Mouse (Mus musculus): ENCODE results near the gene Amdhd2. TPM values are rescaled to one million over a fixed set of nuclear protein-coding genes. Genes with fewer than 3 reads are reported as not detected.

The Amdhd2 gene
- 80.4 and 91.4 TPM in 2 replicates for polyA plus RNA-seq (2012; rRNA removed)

DNA sequence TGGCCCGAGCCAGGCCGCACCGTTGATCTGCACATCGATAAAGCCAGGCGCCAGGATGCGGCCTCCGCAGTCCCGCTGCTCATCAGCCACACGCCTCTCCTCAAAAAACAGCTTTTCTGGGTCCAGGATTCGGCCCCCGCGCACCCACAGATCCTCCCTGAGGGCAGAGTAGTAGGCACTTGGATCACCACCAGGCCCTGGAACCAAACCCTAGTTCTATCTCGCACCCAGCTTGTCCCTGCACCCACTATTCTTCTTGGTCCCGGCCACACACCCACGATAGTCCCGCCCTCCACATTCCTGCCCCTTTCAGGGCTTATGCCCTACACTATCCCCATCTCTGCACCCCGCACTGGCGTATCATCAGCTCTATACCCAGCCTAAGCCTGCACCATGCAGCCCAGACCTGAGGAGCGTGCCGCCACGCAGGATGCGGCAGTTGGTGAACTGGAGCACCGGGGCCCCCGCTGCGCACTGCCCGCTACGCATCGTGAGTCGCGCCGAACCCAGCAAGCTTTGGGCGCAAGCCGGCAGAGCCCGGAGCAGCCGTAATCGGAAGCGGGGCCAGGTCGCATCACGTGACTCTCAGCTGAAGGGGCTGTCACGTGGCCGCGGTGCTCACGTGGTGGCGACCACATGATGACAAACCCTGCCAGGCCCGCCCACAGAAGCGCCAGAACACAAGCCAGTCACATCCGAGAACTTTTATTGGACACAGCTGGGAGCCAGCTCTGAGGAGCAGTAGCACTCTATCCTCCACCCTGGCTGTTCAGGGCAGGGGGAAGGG is at the start of gene Amdhd2:
TSS of gene Amdhd2 (minus strand) at position 591 of the 787 bp plus-strand sequence.

DNA sequence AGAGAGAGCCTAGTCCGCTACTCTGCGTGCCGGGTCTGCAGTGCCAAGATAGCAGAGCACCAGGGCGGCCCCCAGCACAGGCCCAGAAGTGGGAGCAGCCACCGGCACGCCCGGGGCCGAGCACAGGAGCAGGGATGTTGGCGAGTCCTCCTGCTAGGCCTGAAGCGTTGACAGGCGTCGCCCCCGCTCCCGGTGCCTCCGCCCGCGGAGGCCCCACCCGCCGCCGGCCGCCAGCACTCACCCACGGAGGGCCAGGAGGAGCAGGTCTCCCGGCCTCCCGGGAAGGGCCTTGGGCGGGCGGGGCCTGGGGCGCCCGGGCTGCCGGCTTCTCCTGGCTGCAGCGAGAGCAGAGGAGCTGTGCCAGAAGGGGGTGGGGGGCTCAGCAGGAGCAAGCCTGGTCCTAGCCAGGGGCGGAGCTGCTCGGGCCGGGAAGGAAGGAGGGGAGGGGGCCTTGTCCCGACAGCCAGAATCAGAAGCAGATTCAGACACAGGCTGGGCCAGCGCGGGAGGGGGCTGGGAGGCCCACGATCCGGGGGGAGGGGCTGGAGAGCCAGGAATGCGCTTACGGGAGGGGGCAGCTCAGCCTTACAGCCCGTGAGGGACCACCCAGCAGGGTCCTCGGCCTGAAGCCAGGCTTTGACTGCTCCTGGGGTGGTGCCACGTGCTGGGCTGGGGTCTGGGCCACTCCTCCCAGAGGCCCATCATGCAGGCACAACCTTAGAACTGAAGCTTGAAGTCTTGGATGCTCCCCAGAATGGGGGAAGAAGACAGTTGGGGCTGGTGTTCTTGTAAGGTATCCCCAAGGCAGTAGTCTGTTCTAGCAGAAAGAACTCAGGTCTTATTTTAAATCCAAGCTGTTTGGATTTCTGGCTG is 45.7 kb upstream of the Amdhd2 start, which contains the start of gene Ntn3:
TSS of gene Ntn3 (minus strand) at position 489 of the 873 bp plus-strand sequence.

DNA sequence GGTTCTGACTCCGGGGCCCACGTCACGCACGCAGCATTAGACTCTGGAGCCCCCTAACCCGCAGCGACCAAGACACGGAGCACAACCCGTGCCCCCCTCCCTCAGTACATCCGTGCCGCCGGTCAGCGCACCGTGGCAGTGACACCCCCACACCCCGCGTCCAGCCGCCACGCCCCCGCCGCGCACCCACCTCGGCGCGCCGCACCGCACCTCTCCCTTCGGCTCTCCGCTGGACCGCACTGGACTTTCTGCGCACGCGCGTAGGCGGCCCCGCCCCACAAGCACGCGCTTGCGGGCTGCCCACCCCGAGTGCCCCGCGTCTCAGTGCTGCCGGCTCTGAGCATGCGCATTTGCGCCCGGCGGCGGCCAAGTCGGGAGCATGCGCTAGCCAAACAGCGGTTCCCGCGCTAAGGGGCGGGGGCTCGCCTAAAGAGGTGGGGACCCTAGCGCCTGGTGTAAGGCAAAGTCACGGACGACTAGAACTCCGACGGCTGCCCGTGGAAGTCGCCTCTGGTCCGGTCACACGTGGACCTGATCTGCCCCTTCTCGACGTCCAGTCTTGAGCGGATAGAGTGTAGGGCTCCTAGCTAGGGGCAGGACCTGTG is 41.8 kb upstream of the Amdhd2 start, which contains the start of gene Tbc1d24:
TSS of gene Tbc1d24 (minus strand) at position 279 of the 605 bp plus-strand sequence.

DNA sequence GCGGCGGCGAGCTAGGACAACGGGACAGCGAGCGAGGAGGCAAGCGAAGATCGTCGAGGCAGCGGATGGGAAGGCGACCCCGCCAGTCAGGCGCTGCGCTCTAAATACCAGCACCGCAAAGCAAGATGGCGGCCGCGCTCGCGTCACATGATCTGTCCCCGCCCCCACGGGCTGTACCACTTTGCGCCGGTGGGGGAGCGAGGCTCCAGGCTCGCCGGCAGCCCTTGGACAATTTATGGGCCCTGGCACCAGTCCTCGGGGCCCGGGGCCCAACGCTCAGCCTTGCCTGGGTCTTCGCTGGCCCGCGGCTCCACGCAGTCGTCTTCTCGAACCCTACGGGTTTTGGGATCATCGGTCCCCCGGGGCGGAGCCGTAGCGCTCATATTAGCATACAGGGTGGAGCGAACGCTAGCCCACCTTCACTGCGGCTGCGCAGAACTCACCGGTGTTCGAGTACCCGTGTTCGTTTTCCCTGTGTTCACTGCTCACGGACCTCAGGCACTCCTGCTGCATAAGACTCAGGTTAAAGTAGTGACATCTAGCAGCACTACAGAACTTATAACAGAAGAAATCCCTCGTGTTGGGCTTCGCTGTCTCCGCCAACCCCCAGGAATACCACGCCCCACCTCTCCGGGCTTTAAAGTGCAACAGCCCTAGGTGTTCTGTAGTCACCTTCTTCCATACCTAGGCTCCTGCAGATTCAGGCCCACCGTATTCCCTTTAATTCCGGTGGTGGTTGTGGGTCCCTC is 5.9 kb upstream of the Amdhd2 start, which contains the start of gene Atp6v0c:
TSS of gene Atp6v0c (minus strand) at position 386 of the 749 bp plus-strand sequence.

DNA sequence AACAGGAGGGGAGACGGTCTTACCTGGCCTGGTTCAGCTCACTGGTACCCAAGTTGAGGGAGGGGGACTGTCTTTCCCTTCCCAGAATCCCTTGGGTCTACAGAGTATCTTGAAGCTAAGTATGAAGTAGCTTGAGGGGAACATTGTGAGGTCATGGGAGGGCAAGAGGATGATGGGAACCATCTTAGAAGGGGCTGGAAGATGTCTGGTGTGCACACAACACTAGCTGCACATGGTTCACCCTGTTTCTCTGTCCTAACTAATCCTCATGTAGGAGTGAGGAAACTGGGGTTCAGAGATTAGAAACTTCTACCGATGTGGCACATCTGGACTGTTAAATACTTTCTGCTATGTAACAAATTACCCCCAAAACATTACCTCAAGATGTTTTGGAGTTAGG is 12.7 kb downstream of the Amdhd2 start, which contains the start of gene Pdpk1:
TSS of gene Pdpk1 (minus strand) at position 101 of the 400 bp plus-strand sequence.

Other genes with a start within 250 kb of the Amdhd2 start
- gene Dcpp3, start 246.3 kb downstream of the Amdhd2 start, polyA plus RNA-seq (2012; rRNA removed), result 7.0 and 7.8 TPM in 2 replicates
- gene Sbp, start 222.1 kb downstream of the Amdhd2 start, polyA plus RNA-seq (2012; rRNA removed), result not detected in 2 replicates
- 0.26 TPM in 1 of 2 replicates, not detected in the other for gene Sbpl, start 208.5 kb downstream of the Amdhd2 start, polyA plus RNA-seq (2012; rRNA removed)
- 3.5 and 5.3 TPM in 2 replicates for gene Prss30, start 183.2 kb downstream of the Amdhd2 start, polyA plus RNA-seq (2012; rRNA removed)
- 0.81 and 0.92 TPM in 2 replicates for gene Prss22, start 165.7 kb downstream of the Amdhd2 start, polyA plus RNA-seq (2012; rRNA removed)
- 0.39 and 0.77 TPM in 2 replicates for gene Prss27, start 125.6 kb downstream of the Amdhd2 start, polyA plus RNA-seq (2012; rRNA removed)
- 51.8 and 52.0 TPM in 2 replicates for gene Kctd5, start 90.3 kb downstream of the Amdhd2 start, polyA plus RNA-seq (2012; rRNA removed)
- 21.1 and 22.9 TPM in 2 replicates for gene Pdpk1, start 12.8 kb downstream of the Amdhd2 start, polyA plus RNA-seq (2012; rRNA removed)
- 1,050 and 1,217 TPM in 2 replicates for gene Atp6v0c, start 5.9 kb upstream of the Amdhd2 start, polyA plus RNA-seq (2012; rRNA removed)
- gene Tbc1d24, start 41.8 kb upstream of the Amdhd2 start, polyA plus RNA-seq (2012; rRNA removed), result 41.6 and 41.7 TPM in 2 replicates
- gene Ntn3, start 45.8 kb upstream of the Amdhd2 start, polyA plus RNA-seq (2012; rRNA removed), result 10.8 and 13.0 TPM in 2 replicates
- gene Tedc2, start 57.1 kb upstream of the Amdhd2 start, polyA plus RNA-seq (2012; rRNA removed), result 22.5 and 22.7 TPM in 2 replicates
- 9.7 and 17.0 TPM in 2 replicates for gene Ccnf, start 87.7 kb upstream of the Amdhd2 start, polyA plus RNA-seq (2012; rRNA removed)
- gene Abca17, start 187.3 kb upstream of the Amdhd2 start, polyA plus RNA-seq (2012; rRNA removed), result not detected in 2 replicates
- gene Abca3, start 188.2 kb upstream of the Amdhd2 start, polyA plus RNA-seq (2012; rRNA removed), result 31.5 and 35.2 TPM in 2 replicates

Measured in ovary, adult 2 months (tissue).